Comparison of ENCODE assay signal across 12 mouse cellular contexts in genomic region chr2:131652197-131652596, GRCm38 (mm10).
DNase-seq lines count a peak whose midpoint lies in the region; ATAC-seq lines count a peak whose summit lies in the region.
"Had no signal": no experiment of that assay in that cellular context is flagged by ENCODE, and none has a peak within 500 bp of the region (broad histone marks: within the 10 kb centered on the region; RNA-seq: fewer than 3 reads in every experiment).

No protein-coding gene starts in this region.

- H3K9me3 ChIP-seq in heart, embryonic 10.5 days, result 0 out of 2 replicates have a peak, but pooled peaks cover 3% of the 10 kb centered on the region
- no peaks in the 10 kb centered on the region for H3K9me3 ChIP-seq in liver, embryonic 12.5 days (replicated peaks)
- H3K9me3 ChIP-seq: hindbrain, embryonic 10.5 days; midbrain, embryonic 13.5 days had no signal

- no peaks in the 10 kb centered on the region for H3K36me3 ChIP-seq in heart, embryonic 10.5 days
- H3K36me3 ChIP-seq in liver, embryonic 12.5 days, result no peaks in the 10 kb centered on the region
- H3K36me3 ChIP-seq: hindbrain, embryonic 10.5 days; midbrain, embryonic 13.5 days had no signal

- peak; percentile 57 to 72 for DNase-seq in heart, adult 18-20 months
- DNase-seq in heart, embryonic 10.5 days (ENCODE audit: low spot score), result no peak
- peak; percentile 17 for DNase-seq in brain, adult 2 months (ENCODE audit: low read depth, low spot score)
- peak; percentile 39 to 60 for DNase-seq in gastrocnemius, postnatal 36 days
- DNase-seq in lung, postnatal 10 days, result peak; percentile 40
- no peak for DNase-seq in spleen, adult 12 weeks (ENCODE audit: low spot score)
- DNase-seq in right cerebral cortex, postnatal 4 days, result no peak
- DNase-seq: cerebellum, adult 11 months; spleen, adult 18-20 months had no signal

- peaks cover 13% of the 10 kb centered on the region for H3K4me1 ChIP-seq in heart, embryonic 10.5 days
- H3K4me1 ChIP-seq in liver, embryonic 12.5 days, result no peaks in the 10 kb centered on the region
- H3K4me1 ChIP-seq: hindbrain, embryonic 10.5 days; midbrain, embryonic 13.5 days had no signal

- ATAC-seq in liver, embryonic 12.5 days, result no peak
- ATAC-seq: midbrain, embryonic 13.5 days had no signal

- H3K4me3 ChIP-seq in heart, embryonic 10.5 days, result no peak overlapping the region
- H3K4me3 ChIP-seq in liver, embryonic 12.5 days, result no peak overlapping the region
- H3K4me3 ChIP-seq: hindbrain, embryonic 10.5 days; midbrain, embryonic 13.5 days had no signal

- intact Hi-C loops in gastrocnemius, postnatal 36 days (cut with DNase I), result no loop called here

- H3K4me2 ChIP-seq in liver, embryonic 12.5 days, result no peak overlapping the region
- H3K4me2 ChIP-seq: midbrain, embryonic 13.5 days had no signal

- H3K9ac ChIP-seq in liver, embryonic 12.5 days, result no peak overlapping the region
- H3K9ac ChIP-seq: midbrain, embryonic 13.5 days had no signal

- 70% methylated on average over 5 of the region's 5 CpGs for WGBS in heart, embryonic 10.5 days
- 50% methylated on average over 5 of the region's 5 CpGs for WGBS in liver, embryonic 12.5 days (ENCODE audit: insufficient replicate concordance)

- H3K27ac ChIP-seq in heart, embryonic 10.5 days, result no peak overlapping the region
- no peak overlapping the region for H3K27ac ChIP-seq in liver, embryonic 12.5 days
- H3K27ac ChIP-seq: hindbrain, embryonic 10.5 days; midbrain, embryonic 13.5 days had no signal

- H3K27me3 ChIP-seq in heart, embryonic 10.5 days (ENCODE audit: insufficient read depth, poor library complexity, severe bottlenecking), result no peaks in the 10 kb centered on the region
- no peaks in the 10 kb centered on the region for H3K27me3 ChIP-seq in liver, embryonic 12.5 days (replicated peaks)
- H3K27me3 ChIP-seq: midbrain, embryonic 13.5 days had no signal

Comparison
In these comparisons a context has a peak if more than half of its experiments do, and no peak if none do; other contexts are left out.
1. DNase-seq: peak in heart, adult 18-20 months (2 of 2), brain, adult 2 months (single experiment), gastrocnemius, postnatal 36 days (2 of 2) and lung, postnatal 10 days (single experiment); none in heart, embryonic 10.5 days (single experiment), spleen, adult 12 weeks (single experiment) and right cerebral cortex, postnatal 4 days (single experiment).